Mouse (Mus musculus) large intestine, adult 2 months (tissue): Measurements from ENCODE around the gene Fem1a. TPM values are rescaled to one million over a fixed set of nuclear protein-coding genes. Genes with fewer than 3 reads are reported as not detected.

Experiments
- DNase-seq: peaks from one replicate; pipeline ENCODE4 v3.0.0-alpha.2; 2012; ENCODE audit warnings: low read depth, low spot score
- whole genome bisulfite sequencing: fragments of 180-500 bp; shearing (Covaris S2); methylation state at CpG from one replicate; pipeline ENCODE4 v1.1.7; 2018; 5-methylcytosine and 5-hydroxymethylcytosine counted together
- polyA plus RNA-seq: library from polyadenylated mRNA; depleted of rRNA; stranded (reverse); fragments of >200 nt; gene quantifications from 2 replicates; pipeline ENCODE4 v1.2.3, GENCODE M21; 2012; rRNA removed

Gene Fem1a
- polyA plus RNA-seq, result 15.2 and 19.1 TPM in 2 replicates

DNA sequence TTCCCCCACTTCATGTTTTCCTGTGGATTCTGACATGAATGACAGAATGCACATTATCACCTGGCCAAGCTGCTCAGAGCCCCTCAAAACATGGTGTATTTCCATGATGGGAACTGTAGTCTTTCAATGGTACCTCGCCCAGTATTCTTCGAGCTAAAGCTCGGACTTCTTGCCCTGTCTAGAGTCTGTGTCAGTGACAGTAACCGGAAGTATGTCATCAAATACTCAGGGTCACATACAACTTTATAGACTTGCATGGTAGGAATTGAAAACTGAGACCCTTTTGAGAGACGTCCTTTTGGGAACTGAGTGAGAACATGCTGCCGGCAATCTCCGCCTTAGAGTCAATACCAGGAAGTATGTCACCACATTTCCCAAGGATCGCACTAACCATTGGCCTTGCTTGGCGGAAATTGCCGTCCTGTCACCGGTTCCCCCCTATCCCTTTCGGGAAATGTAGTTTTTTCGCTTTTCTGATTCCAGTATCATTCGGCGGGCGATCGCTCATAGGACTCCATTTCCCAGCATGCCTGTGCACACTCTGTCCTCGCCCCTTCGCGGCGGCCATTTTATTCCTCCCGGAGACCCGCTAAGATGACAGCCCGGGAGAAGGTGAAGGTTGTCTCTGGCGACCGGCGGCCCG lies at the start of gene Fem1a:
Gene Fem1a, plus strand, starts transcription at position 572 of the 643 bp plus-strand sequence.
- WGBS, result under 1% methylated on average over 28 of the region's 28 CpGs
- DNase-seq, result peak; percentile 93

DNA sequence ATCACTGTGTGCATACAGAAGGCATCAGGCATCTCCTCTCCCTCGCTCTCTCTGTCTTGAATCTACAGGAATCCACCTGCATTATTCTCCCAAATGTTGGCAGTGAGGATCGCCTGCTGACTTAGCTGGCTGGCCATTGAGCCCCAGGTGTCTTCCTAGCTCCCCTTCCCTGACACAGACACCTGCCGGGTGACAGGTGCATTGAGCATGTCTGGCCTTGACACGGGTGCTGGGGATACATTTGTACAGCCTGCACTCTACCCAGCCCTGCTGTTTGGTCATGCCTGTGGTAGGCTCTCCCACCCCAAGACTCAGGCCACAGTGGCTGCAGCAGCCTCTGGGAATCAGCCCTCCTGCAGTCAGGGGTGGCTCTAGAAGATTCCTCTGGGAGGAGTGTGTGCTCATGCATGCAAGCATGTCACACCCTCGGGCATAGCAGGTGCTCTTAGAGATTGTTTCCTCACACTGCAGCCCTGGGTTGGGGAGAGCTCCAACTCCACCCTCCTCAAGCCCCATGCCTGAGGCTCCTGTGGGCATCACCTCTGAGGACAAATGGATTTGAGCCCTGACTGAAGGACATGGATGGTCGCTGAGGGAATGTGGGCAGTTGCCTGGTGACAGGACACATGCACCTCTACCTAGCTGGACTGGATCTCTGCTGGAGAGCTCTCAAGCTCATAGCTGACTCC lies 49.5 kb upstream of the Fem1a start:
- DNase-seq, result no peak
- WGBS, result 42% methylated on average over 6 of the region's 6 CpGs

DNA sequence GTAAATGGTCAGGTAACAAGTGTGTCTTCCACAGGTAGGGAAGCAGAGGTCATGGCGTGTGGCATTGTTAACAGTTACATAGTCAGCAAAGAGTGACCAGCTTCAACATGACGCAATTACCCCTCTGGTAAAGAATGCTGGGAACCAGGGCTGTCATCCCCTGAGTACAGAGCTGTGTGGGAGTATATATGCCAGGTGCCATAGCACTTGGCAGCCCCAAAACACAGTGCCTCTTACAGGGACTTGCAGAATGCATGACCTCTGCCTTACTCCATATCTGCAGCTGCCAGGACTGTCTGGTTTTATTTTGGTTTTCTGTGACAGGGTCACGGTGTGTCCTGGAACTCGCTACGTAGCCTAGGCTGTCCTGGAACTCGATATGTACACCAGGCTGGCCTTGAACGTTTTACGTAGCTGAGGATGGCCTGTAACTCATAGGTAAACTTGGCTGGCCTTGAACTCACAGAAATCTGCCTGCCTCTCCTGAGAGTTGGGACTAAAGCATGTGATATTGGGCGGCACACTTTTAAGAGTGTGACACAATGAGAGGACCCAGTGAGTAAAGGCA lies 48.6 kb upstream of the Fem1a start:
- 88% methylated on average over 9 of the region's 9 CpGs for WGBS
- no peak for DNase-seq

DNA sequence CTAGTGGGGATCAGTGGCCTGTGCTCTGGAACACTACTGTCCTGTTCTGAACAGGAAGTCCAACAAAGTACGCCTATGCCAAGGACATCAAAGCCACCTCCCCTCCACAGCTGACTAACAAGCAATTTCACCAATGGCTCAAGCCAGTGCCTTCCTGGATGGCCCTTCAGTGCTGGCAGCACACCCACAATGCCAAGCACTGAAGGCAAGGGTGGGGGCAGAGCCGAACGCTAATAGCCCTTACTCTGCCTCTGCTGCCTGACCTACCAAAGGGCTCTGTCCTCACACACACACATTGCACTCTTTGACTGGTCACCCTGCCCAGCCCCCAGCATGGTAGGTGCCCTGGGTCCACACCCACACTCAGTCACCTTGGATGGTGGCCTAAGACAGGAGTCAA lies 47.8 kb upstream of the Fem1a start:
- WGBS, result 53% methylated on average over 3 of the region's 3 CpGs
- no peak for DNase-seq

DNA sequence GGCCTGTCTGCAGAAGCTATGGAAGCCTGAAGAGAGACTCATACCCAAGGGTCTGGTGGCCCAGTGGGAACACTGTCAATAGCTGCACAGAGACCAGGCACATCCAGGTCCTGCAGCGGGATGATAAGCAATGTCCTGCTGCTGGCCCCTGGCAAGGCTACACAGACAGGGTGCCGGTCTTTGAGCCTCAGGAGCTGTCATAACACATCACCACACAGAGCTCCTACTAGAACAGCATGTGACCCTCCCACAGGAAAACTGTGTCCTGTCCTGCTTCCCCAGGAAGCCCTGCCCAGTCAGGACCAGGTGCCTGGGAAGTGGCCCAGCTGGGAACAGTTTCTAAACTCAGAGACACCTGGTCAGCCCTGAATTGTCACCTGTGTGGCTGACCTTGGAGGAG lies 45.5 kb upstream of the Fem1a start:
- no peak for DNase-seq
- 87% methylated on average over 2 of the region's 2 CpGs for WGBS

DNA sequence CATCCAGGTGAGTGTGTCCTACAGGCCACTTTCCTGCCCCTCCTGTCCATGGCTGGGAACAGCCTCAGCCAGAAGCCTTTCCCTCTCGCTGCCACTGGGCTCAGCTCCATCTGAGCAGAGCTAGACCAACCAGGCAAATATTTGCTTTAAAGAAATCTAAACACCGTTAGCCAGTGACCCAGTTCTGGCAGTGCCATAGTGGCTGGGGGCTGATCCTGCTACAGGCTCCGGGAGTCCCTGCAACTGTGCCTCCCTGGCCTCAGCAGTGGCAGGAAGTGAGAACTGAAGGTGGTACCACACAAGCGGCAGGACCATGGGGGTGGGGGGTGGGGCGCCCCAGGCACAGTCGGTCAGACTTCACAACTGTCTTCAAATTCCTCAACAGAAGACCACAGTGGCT lies 43.9 kb upstream of the Fem1a start:
- no peak for DNase-seq
- WGBS, result 28% methylated on average over 6 of the region's 6 CpGs

DNA sequence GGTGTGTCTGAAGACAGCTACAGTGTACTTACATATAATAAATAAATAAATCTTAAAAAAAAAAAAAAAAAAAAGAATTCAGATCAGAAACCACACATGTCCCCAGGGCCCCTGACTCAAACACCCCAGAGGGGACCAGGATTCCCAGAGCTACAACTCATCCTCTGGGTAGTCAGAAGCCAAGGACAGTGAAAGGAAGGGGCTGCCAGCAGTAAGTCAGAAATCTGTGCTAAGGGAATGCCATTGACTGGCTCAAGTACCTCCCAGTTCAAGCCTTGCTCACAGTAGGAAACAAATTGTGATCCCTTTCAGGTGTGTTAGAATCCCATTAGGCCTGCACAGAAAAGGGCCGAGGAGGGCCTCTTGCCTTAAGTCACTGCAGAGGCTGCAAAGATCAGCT lies 42.4 kb upstream of the Fem1a start:
- WGBS, result 94% methylated on average over 1 of the region's 1 CpGs
- DNase-seq, result no peak

DNA sequence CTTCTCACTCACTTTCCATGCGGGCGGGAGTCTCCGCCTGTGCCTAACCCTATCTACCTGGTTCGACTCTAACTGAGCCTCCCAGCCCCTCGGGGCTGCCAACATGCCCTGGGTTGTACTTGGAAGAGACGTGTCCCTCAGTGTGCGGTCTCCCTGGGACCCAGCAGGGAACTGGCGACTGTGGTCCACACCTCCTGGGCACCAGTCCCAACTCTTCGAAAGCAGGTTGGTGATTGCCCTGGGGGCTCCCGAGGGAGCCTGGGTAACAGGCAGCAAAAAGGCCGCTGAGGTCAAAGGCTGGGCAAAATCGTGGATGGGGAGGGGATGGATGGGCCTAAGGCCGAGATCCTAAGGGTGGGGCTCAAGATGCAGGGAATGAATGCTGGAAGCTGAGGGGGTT lies 38.9 kb upstream of the Fem1a start:
- 53% methylated on average over 13 of the region's 13 CpGs for WGBS
- DNase-seq, result no peak

DNA sequence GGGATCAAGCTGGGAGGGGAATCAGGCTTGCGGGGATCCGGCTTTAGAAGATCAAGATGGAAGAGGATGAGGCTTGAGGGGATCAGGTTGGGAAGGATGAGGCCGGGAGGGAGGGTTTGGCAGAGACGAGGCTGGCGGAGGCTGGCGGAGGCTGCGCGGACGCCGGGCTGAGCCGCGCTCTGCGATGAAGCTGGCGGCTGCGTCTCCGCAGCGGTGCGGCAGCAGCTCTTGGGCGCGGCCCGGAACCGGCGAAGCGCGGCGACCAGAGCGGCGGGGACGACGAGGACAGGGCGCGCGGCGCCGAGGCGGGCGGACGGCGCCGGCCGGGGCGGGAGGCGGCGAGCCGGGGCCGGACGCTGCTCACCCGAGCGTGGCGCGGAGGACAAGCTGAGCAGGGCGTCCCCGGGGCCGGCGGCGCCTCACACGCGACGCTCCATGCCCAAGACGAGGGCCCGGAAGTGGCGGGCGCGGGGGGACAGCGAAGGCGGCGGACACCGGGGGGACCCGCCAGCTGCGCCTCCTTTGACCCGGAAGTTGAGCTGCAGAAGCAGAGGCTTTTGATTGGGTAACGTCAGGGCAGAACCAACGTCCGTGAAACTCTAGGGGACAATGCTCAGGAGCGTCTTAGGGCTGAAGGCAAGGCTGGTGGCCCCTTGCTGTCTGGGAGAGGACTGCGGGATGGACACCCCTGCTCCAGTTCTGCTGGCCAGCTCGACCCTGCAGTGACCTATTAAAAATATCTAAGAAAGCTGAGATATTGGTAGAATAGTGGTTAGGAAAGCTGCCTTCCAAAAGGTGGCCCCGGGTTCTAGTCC lies 38.0 kb upstream of the Fem1a start, which contains the start of gene Dpp9:
Gene Dpp9, minus strand, starts transcription at position 529 of the 815 bp plus-strand sequence.
- DNase-seq, result peak; percentile 84
- WGBS, result under 1% methylated on average over 69 of the region's 78 CpGs

DNA sequence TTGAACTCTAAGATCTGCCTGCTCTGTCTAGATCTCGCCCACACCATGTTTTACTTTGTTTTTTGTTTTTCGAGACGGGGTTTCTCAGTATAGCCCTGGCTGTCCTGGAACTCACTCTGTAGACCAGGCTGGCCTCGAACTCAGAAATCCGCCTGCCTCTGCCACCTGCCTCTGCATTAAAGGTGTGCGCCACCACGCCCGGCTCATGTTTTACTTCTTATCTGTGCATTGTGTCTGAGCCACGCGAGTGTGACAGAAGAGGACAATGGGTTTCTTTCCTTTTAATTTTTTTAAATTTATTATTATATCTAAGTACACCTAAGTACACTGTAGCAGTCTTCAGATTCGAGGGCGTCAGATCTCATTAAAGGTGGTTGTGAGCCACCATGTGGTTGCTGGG lies 37.4 kb upstream of the Fem1a start:
- DNase-seq, result no peak
- 22% methylated on average over 12 of the region's 12 CpGs for WGBS

DNA sequence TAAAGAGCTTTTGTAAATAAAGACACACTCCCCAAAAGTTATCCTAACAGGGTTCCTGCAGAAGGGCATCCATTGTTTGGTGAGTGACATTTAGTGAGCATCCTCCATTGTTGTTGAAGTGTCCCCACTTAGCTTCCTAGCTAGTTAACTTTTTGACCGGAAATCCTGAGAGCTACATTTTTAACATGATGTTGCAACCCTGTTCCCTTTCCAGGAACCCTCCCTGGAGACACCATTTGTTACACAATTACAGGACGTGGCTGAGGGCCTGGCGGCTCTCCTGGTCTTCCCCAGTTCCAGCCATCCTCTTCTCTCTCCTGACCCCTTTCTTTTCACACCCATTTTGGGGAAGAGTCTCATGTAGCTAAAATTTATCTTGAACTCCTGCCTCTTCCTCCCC lies 36.8 kb upstream of the Fem1a start:
- WGBS, result 32% methylated on average over 3 of the region's 3 CpGs
- DNase-seq, result no peak

DNA sequence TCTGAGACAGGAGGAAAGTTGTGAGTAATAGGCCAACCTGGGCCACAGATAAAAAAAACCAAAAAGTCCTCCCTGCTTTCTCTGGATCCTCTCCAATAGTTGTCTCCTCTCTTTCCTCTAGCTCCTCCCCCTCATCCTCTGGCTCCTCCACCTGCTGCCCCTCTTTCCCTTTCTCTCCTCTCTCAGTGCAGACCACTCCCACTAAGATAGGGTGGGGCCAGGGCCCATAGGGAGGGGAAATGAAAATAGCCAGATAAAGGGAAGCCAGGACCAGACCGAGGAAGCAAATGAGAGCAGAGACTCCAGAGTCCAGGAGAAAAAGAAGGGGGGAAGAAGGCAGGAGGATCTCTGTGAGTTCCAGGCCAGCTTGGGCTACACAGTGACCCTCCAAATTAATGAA lies 31.7 kb upstream of the Fem1a start:
- no peak for DNase-seq
- WGBS, result 15% methylated on average over 1 of the region's 1 CpGs

DNA sequence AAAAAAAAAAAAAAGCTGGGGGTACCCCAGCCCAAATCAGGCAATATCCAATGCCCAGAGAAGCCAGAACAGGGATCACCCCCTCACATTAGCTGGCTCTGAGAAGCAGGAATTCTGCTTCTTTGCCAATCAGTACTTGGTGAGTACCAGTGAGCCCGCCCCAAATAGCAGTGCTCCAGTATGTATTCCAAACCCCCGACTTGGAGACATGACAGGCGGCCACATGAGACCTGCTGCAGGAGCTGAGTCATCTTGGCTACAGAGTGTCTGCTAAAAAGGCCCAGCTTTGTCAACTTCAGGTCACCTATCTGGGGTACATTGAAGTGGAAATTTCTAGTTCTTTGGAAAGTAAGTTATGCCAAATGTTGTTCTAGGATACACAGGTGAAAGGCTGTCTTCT lies 30.0 kb upstream of the Fem1a start:
- no peak for DNase-seq
- WGBS, result 68% methylated on average over 3 of the region's 3 CpGs

DNA sequence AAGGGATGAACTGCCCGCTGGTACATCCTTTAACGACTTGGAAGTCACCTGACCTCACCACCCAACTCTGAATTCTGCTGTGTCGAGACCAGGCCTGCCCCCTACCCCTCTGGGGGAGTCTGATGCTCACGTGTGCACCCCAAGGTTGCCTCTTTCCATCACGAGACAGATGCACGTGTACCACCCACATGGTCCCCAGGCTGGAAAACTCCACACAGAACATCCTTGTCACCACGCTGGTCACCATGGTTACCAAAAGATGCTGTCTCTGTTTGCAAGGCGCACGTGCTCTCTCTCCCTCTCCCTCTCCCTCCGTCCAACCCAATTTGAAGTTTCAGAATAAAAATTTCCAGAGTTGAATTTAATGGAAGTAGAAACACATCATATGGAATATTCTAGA lies 26.7 kb upstream of the Fem1a start:
- WGBS, result 64% methylated on average over 10 of the region's 10 CpGs
- DNase-seq, result no peak

DNA sequence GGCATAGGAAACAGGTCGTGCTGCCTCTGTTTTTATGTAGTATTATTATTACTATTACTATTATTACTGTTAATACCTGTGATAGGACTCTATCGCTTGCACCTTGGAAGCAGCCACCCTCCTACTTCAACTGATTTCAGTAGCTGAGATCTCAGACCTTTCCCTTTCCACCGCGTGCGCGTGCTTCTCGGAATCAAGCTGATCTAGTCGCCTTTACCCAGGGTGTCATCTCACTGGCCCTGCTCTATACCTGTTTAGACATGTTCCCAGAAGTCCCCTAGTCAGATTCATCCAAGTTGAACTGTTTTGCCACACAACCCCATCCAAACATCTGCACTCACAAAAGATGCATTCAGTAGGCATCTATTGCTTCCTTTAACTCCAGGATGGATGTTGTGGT lies 23.2 kb upstream of the Fem1a start:
- DNase-seq, result no peak
- 46% methylated on average over 8 of the region's 8 CpGs for WGBS

DNA sequence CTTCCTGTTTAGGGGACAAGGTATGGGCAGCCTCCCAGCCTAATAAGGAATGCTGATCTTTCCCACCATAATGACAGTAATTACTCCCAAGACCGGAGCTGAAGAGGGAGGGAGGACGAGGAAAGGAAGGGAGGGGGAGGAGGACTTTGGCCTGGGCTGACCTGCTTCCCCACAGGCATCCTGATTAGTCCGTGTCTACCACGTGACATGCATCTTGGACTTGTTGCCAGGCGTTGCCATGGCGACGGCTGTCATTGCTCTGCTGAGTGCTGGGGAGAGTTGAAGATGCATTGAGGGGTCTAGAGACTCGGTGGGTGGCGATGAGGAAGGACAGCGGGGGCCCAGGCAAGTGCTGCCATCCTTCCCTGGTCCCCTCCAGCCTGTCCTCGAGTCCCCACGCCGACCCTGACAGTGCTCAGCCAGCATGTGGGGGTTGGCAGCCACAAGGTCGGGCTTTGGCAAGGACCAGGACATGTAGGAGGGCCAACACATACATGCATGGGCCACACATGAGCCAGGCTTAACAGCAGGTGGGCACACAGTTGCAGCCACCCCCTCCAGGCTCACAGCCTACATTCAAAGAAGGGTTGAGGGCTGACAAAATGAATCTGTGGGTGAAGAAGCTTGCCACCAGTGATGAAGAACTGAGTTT lies 22.7 kb upstream of the Fem1a start:
- WGBS, result 1% methylated on average over 14 of the region's 14 CpGs
- DNase-seq, result peak; percentile 33

DNA sequence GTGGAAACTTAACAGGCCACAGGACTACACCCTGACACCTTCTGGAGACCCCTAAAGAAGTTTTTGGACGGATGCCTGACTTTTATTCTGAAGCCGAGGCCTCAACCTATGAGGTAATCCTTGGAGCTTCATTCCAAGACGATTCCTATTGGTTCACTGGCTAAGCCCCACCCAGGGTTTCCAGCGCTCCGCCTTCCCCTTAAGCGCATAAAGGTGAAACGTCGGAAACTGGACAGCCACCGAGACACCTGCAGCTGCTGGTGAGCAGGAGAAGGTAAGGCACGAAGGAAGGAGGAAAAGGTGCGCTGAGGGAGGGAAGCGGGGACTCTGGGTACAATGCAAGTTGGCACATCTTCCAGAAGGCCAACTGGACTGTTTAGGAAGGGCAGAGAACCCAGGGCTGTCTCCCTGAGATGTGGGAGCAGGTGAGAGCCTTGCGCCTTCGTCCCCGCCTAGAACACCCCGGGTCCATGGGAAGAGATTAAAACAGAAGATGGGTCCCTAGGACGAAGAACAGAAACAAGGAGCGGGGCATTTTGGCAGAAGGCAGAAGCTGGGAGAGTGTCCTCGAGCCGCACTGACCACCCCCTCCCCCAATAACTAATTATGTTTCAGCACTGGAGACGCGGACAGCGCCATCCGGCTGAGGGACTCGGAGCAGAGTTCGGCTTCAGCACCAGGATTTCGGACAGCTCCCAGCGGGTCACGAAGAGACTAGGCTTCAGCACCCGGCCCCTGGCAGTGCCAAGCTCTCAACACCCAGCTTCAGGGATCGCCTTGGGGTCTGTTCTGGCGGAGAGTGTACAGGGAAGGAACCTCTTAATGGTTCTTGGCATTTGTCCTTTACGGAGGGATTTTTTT lies 14.8 kb upstream of the Fem1a start:
- 4% methylated on average over 33 of the region's 33 CpGs for WGBS
- DNase-seq, result peak; percentile 52

DNA sequence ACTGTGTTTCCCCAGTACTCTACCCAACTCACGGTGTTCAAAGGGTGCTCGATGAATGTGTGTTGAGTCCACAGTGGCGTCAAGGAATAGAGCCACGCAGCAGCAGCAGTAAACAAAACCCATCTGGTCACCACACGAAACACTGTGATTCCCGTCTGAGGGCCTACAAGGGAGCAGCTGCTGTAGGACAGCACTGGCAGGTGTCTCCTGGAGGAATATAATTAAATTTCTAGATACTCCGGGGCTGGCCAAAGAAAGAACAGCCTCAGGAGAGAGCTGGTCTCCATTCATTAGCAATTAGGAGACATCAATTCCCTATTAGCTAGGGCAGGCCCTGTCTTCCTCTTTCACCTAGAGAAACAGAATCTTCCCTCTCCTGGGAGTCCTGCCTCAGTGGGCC lies 11.0 kb upstream of the Fem1a start:
- no peak for DNase-seq
- WGBS, result 58% methylated on average over 7 of the region's 7 CpGs
